Mouse (Mus musculus): ENCODE measurements at regions not wholly inside any gene's neighbourhood (a gene's known extent, or its start where the extent isn't known, plus 50 kb on each side); places are given as distances from the start of the nearest gene placed in this dataset.

DNA sequence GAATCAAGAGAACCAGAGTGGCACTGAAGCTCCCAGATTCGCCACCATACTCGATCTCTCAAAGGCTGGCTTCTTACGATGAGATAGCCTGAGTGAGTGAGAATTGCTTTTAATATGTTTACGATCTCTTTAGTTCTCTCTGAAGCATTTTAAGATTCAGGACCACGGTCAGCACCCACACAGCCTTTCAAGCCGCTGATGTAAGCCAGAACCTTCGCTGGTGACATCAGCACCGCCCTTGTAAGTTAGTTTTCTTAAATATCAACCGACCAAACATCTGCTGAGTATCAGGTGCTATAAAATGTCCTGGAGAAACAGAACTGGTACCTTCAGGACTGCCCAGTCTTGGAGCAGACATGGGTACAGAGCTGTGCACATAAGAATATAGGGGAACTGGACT lies 141.6 kb downstream of the Dmrta2 start:
- Histone ChIP-seq H3K9me3 (replicated peaks; ENCODE audit: control insufficient read depth, low read length) (no peaks in the 10 kb centered on the region), H3K36me3 (ENCODE audit: control insufficient read depth, insufficient read depth, low read length) (no peaks in the 10 kb centered on the region), H3K27ac (ENCODE audit: low read depth, low read length) (no peak overlapping the region), H3K4me3 (ENCODE audit: low read depth, low read length) (no peak overlapping the region), H3K9ac (ENCODE audit: low read depth, low read length) (no peak overlapping the region), H3K4me2 (no peak overlapping the region), H3K4me1 (ENCODE audit: control insufficient read depth, insufficient read depth, low read length) (no peaks in the 10 kb centered on the region), H3K27me3 (ENCODE audit: control insufficient read depth, insufficient read depth, low read length) (no peaks in the 10 kb centered on the region)
- no peak for ATAC-seq (replicated peaks; ENCODE audit: insufficient number of reproducible peaks, low FRiP score, low TSS enrichment)
- WGBS (ENCODE audit: insufficient replicate concordance), result 21% methylated on average over 9 of the region's 9 CpGs

- WGBS (ENCODE audit: insufficient replicate concordance), result 45% methylated on average over 3 of the region's 3 CpGs
- Histone ChIP-seq H3K9me3 (replicated peaks; ENCODE audit: control insufficient read depth, low read length) (no peaks in the 10 kb centered on the region), H3K36me3 (ENCODE audit: control insufficient read depth, insufficient read depth, low read length) (no peaks in the 10 kb centered on the region), H3K4me1 (ENCODE audit: control insufficient read depth, insufficient read depth, low read length) (no peaks in the 10 kb centered on the region), H3K4me3 (ENCODE audit: low read depth, low read length) (no peak overlapping the region), H3K27me3 (ENCODE audit: control insufficient read depth, insufficient read depth, low read length) (no peaks in the 10 kb centered on the region), H3K27ac (ENCODE audit: low read depth, low read length) (no peak overlapping the region), H3K4me2 (no peak overlapping the region), H3K9ac (ENCODE audit: low read depth, low read length) (no peak overlapping the region)
- ATAC-seq (replicated peaks; ENCODE audit: insufficient number of reproducible peaks, low FRiP score, low TSS enrichment), result no peak
Observed at GRCm38 (mm10) chr4:110119874-110120273, 142.0 kb downstream of the Dmrta2 start.

- WGBS (ENCODE audit: insufficient replicate concordance), result 79% methylated on average over 9 of the region's 9 CpGs
- no peak overlapping the region for H3K4me3 ChIP-seq (ENCODE audit: low read depth, low read length)
Observed at GRCm38 (mm10) chr4:110120761-110121160, 142.9 kb downstream of the Dmrta2 start.

GRCm38 (mm10) chr4:110121447-110121846 lies 143.6 kb downstream of the Dmrta2 start:
- no peaks in the 10 kb centered on the region for H3K36me3 ChIP-seq (ENCODE audit: control insufficient read depth, insufficient read depth, low read length)
- no peaks in the 10 kb centered on the region for H3K9me3 ChIP-seq (replicated peaks; ENCODE audit: control insufficient read depth, low read length)
- WGBS (ENCODE audit: insufficient replicate concordance), result 52% methylated on average over 5 of the region's 5 CpGs
- H3K4me3 ChIP-seq (ENCODE audit: low read depth, low read length), result no peak overlapping the region
- no peak for ATAC-seq (replicated peaks; ENCODE audit: insufficient number of reproducible peaks, low FRiP score, low TSS enrichment)
- no peaks in the 10 kb centered on the region for H3K4me1 ChIP-seq (ENCODE audit: control insufficient read depth, insufficient read depth, low read length)
- H3K9ac ChIP-seq (ENCODE audit: low read depth, low read length), result no peak overlapping the region
- H3K4me2 ChIP-seq, result no peak overlapping the region
- H3K27ac ChIP-seq (ENCODE audit: low read depth, low read length), result no peak overlapping the region
- H3K27me3 ChIP-seq (ENCODE audit: control insufficient read depth, insufficient read depth, low read length), result no peaks in the 10 kb centered on the region

More at GRCm38 (mm10) chr4:110120761-110121160, 142.9 kb downstream of the Dmrta2 start:
- Histone ChIP-seq H3K9ac (ENCODE audit: low read depth, low read length) (no peak overlapping the region), H3K27ac (ENCODE audit: low read depth, low read length) (no peak overlapping the region), H3K36me3 (ENCODE audit: control insufficient read depth, insufficient read depth, low read length) (no peaks in the 10 kb centered on the region), H3K9me3 (replicated peaks; ENCODE audit: control insufficient read depth, low read length) (no peaks in the 10 kb centered on the region), H3K4me1 (ENCODE audit: control insufficient read depth, insufficient read depth, low read length) (no peaks in the 10 kb centered on the region), H3K27me3 (ENCODE audit: control insufficient read depth, insufficient read depth, low read length) (no peaks in the 10 kb centered on the region), H3K4me2 (no peak overlapping the region)
- no peak for ATAC-seq (replicated peaks; ENCODE audit: insufficient number of reproducible peaks, low FRiP score, low TSS enrichment)

DNA sequence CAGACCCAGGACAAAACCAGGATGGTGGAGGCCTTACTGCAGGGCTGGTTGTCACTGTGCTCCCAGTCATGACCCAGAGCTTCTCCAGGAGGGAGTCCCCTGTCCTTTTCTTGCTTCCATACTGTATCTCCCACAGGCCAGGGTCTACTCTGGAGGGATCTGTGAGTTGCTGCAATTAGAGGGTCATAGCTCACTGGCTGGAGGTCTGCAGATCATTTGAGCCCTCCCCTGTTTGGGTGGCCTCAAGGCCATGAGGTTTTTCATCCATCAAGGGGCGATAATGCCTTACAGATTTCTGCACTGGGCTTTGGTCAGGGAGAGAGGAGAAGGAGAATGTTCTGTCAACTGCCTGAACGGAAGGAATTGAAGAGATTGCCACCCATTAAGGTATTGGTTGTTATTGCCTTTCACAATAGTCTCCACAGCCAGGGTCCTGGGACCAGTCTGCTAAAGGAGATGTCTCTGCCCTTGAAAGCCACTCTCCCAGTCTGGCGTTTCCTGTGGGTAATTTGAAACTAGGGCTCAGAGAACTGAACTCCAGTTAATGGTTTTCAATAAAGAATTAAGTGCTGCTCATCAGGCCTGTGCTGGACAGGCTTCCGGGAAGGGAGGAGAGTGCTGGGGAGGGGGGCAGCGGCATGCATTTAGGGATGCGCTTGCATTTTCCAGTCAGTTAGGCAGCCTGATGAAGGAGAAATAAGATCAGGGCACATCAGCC lies 147.4 kb downstream of the Dmrta2 start:
- no peak overlapping the region for H3K9ac ChIP-seq (ENCODE audit: low read depth, low read length)
- H3K4me2 ChIP-seq, result no peak overlapping the region
- H3K27me3 ChIP-seq (ENCODE audit: control insufficient read depth, insufficient read depth, low read length), result no peaks in the 10 kb centered on the region
- ATAC-seq (replicated peaks; ENCODE audit: insufficient number of reproducible peaks, low FRiP score, low TSS enrichment), result no peak
- 46% methylated on average over 6 of the region's 6 CpGs for WGBS (ENCODE audit: insufficient replicate concordance)
- no peaks in the 10 kb centered on the region for H3K4me1 ChIP-seq (ENCODE audit: control insufficient read depth, insufficient read depth, low read length)
- H3K4me3 ChIP-seq (ENCODE audit: low read depth, low read length), result no peak overlapping the region
- H3K9me3 ChIP-seq (replicated peaks; ENCODE audit: control insufficient read depth, low read length), result no peaks in the 10 kb centered on the region
- H3K27ac ChIP-seq (ENCODE audit: low read depth, low read length), result no peak overlapping the region
- no peaks in the 10 kb centered on the region for H3K36me3 ChIP-seq (ENCODE audit: control insufficient read depth, insufficient read depth, low read length)

DNA sequence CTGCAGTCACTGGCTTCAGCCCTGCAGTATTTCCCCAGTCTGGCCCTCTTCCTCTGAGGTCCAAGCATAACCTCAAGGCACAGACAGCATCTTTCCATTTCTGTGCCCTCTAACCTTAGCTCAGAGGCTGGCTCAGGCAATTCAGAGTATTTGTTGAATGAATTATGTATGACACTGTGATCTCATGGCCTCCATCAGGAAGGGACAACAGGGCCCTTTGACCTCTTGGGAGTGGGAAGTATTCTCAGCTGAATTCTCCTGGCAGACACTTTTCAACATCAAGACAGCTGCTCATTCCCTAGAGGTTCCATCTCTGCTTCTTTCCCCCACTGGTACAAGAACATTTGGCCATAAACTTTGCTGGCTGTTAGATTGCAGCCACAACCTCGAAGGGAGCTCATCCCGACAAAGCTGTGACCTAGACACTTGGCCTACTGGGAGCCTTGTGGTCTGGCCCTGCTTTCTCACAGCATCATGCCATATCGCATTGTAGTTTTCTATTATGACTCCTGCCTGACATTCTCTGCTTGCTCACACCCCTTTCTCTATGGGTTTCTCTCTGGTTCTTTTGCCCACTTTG lies 150.2 kb downstream of the Dmrta2 start:
- ATAC-seq (replicated peaks; ENCODE audit: insufficient number of reproducible peaks, low FRiP score, low TSS enrichment), result no peak
- 82% methylated on average over 3 of the region's 3 CpGs for WGBS (ENCODE audit: insufficient replicate concordance)
- H3K4me3 ChIP-seq (ENCODE audit: low read depth, low read length), result no peak overlapping the region

GRCm38 (mm10) chr4:110128918-110129317 lies 151.1 kb downstream of the Dmrta2 start:
- H3K4me3 ChIP-seq (ENCODE audit: low read depth, low read length), result no peak overlapping the region
- H3K27me3 ChIP-seq (ENCODE audit: control insufficient read depth, insufficient read depth, low read length), result no peaks in the 10 kb centered on the region
- no peak for ATAC-seq (replicated peaks; ENCODE audit: insufficient number of reproducible peaks, low FRiP score, low TSS enrichment)
- H3K4me1 ChIP-seq (ENCODE audit: control insufficient read depth, insufficient read depth, low read length), result no peaks in the 10 kb centered on the region
- H3K9me3 ChIP-seq (replicated peaks; ENCODE audit: control insufficient read depth, low read length), result no peaks in the 10 kb centered on the region
- H3K27ac ChIP-seq (ENCODE audit: low read depth, low read length), result no peak overlapping the region
- H3K36me3 ChIP-seq (ENCODE audit: control insufficient read depth, insufficient read depth, low read length), result no peaks in the 10 kb centered on the region
- no peak overlapping the region for H3K9ac ChIP-seq (ENCODE audit: low read depth, low read length)
- H3K4me2 ChIP-seq, result no peak overlapping the region
- 10% methylated on average over 1 of the region's 1 CpGs for WGBS (ENCODE audit: insufficient replicate concordance)

More for the DNA sequence above, 150.2 kb downstream of the Dmrta2 start:
- H3K9me3 ChIP-seq (replicated peaks; ENCODE audit: control insufficient read depth, low read length), result no peaks in the 10 kb centered on the region
- H3K9ac ChIP-seq (ENCODE audit: low read depth, low read length), result no peak overlapping the region
- no peaks in the 10 kb centered on the region for H3K27me3 ChIP-seq (ENCODE audit: control insufficient read depth, insufficient read depth, low read length)
- no peaks in the 10 kb centered on the region for H3K36me3 ChIP-seq (ENCODE audit: control insufficient read depth, insufficient read depth, low read length)
- no peak overlapping the region for H3K4me2 ChIP-seq
- no peaks in the 10 kb centered on the region for H3K4me1 ChIP-seq (ENCODE audit: control insufficient read depth, insufficient read depth, low read length)
- H3K27ac ChIP-seq (ENCODE audit: low read depth, low read length), result no peak overlapping the region

GRCm38 (mm10) chr4:110129518-110129917 lies 151.7 kb downstream of the Dmrta2 start:
- H3K27me3 ChIP-seq (ENCODE audit: control insufficient read depth, insufficient read depth, low read length), result no peaks in the 10 kb centered on the region
- H3K36me3 ChIP-seq (ENCODE audit: control insufficient read depth, insufficient read depth, low read length), result no peaks in the 10 kb centered on the region
- WGBS (ENCODE audit: insufficient replicate concordance), result 46% methylated on average over 3 of the region's 3 CpGs
- H3K4me2 ChIP-seq, result no peak overlapping the region
- ATAC-seq (replicated peaks; ENCODE audit: insufficient number of reproducible peaks, low FRiP score, low TSS enrichment), result no peak
- no peaks in the 10 kb centered on the region for H3K4me1 ChIP-seq (ENCODE audit: control insufficient read depth, insufficient read depth, low read length)
- H3K4me3 ChIP-seq (ENCODE audit: low read depth, low read length), result no peak overlapping the region
- H3K27ac ChIP-seq (ENCODE audit: low read depth, low read length), result no peak overlapping the region
- no peak overlapping the region for H3K9ac ChIP-seq (ENCODE audit: low read depth, low read length)
- no peaks in the 10 kb centered on the region for H3K9me3 ChIP-seq (replicated peaks; ENCODE audit: control insufficient read depth, low read length)

- no peaks in the 10 kb centered on the region for H3K27me3 ChIP-seq (ENCODE audit: control insufficient read depth, insufficient read depth, low read length)
- no peaks in the 10 kb centered on the region for H3K9me3 ChIP-seq (replicated peaks; ENCODE audit: control insufficient read depth, low read length)
- no peak overlapping the region for H3K27ac ChIP-seq (ENCODE audit: low read depth, low read length)
- no peak overlapping the region for H3K9ac ChIP-seq (ENCODE audit: low read depth, low read length)
- no peak overlapping the region for H3K4me2 ChIP-seq
- no peaks in the 10 kb centered on the region for H3K4me1 ChIP-seq (ENCODE audit: control insufficient read depth, insufficient read depth, low read length)
- 36% methylated on average over 4 of the region's 4 CpGs for WGBS (ENCODE audit: insufficient replicate concordance)
- ATAC-seq (replicated peaks; ENCODE audit: insufficient number of reproducible peaks, low FRiP score, low TSS enrichment), result no peak
- no peak overlapping the region for H3K4me3 ChIP-seq (ENCODE audit: low read depth, low read length)
- no peaks in the 10 kb centered on the region for H3K36me3 ChIP-seq (ENCODE audit: control insufficient read depth, insufficient read depth, low read length)
Observed at GRCm38 (mm10) chr4:110132061-110132460, 154.2 kb downstream of the Dmrta2 start.

All from heart, embryonic 11.5 days (tissue).